Mouse (Mus musculus) kidney, embryonic 16.5 days (tissue): ENCODE results near the gene Acot7. TPM values are rescaled to one million over a fixed set of nuclear protein-coding genes. Genes with fewer than 3 reads are reported as not detected.
A peak's percentile ranks its signal among the peaks of the same experiment; 100 is the strongest.

Experiments
- ATAC-seq: fragments of 200-750 bp; cut with Nextera tagmentation; 2 replicates; pipeline ENCODE4 v1.8.0; 2017; ENCODE audit warnings: moderate TSS enrichment; ENCODE audit not compliant: low FRiP score, low TSS enrichment
- H3K27ac ChIP-seq: fragments of 300-500 bp; sonication (generic); 2 replicates; pipeline ENCODE4 v1.5.1; 2014; ENCODE audit warnings: low read length
- H3K27me3 ChIP-seq: fragments of 300-500 bp; sonication (generic); 2 replicates; pipeline ENCODE4 v1.6.1; 2014; ENCODE audit warnings: low read length, control low read depth, mixed read lengths; ENCODE audit not compliant: insufficient read depth
- H3K36me3 ChIP-seq: fragments of 300-500 bp; sonication (generic); 2 replicates; pipeline ENCODE4 v1.6.1; 2014; ENCODE audit warnings: low read length, control low read depth, mixed read lengths; ENCODE audit not compliant: insufficient read depth
- H3K4me1 ChIP-seq: fragments of 300-500 bp; sonication (generic); 2 replicates; pipeline ENCODE4 v1.6.1; 2014; ENCODE audit warnings: low read length, control low read depth, mixed read lengths; ENCODE audit not compliant: insufficient read depth
- H3K4me2 ChIP-seq: fragments of 300-500 bp; sonication (generic); replicated peaks from 2 replicates; pipeline ENCODE4 v1.6.1; 2014; ENCODE audit warnings: low read depth, low read length
- H3K4me3 ChIP-seq: fragments of 300-500 bp; sonication (generic); 2 replicates; pipeline ENCODE4 v1.5.1; 2014; ENCODE audit warnings: mild to moderate bottlenecking, low read length
- H3K9ac ChIP-seq: fragments of 300-500 bp; sonication (generic); replicated peaks from 2 replicates; pipeline ENCODE4 v1.6.1; 2014; ENCODE audit warnings: low read length
- H3K9me3 ChIP-seq: fragments of 300-500 bp; sonication (generic); 2 replicates; pipeline ENCODE4 v1.6.1; 2016; ENCODE audit warnings: low read length, control low read depth
- WGBS: fragments of 180-500 bp; shearing (Covaris S2); extraction: QIAGEN DNeasy Blood & Tissue Kit; methylation state at CpG from one replicate; pipeline ENCODE4 v1.1.7; 2014; 5-methylcytosine and 5-hydroxymethylcytosine counted together
- polyA plus RNA-seq: library from polyadenylated mRNA; unstranded; fragments of >200 nt; fragmentation: Nextera tagmentation; extraction: Ambion mirVana; gene quantifications from 2 replicates; pipeline ENCODE4 v1.2.1, GENCODE M21; 2015

Gene Acot7
- polyA plus RNA-seq, 1 experiment from 2014 or later: 76.4 TPM

GRCm38 (mm10) chr4:152285505-152285904 lies 107.6 kb downstream of the Acot7 start:
- ATAC-seq: no peak
- Histone ChIP-seq H3K27me3 (peaks cover 90% of the 10 kb centered on the region), H3K9me3 (no peaks in the 10 kb centered on the region), H3K4me2 (no peak overlapping the region), H3K9ac (no peak overlapping the region), H3K4me3 (no peak overlapping the region), H3K4me1 (peaks cover 25% of the 10 kb centered on the region), H3K27ac (no peak overlapping the region), H3K36me3 (0 out of 2 replicates have a peak, but pooled peaks cover 2% of the 10 kb centered on the region)
- 4% methylated on average over 10 of the region's 10 CpGs for WGBS

DNA sequence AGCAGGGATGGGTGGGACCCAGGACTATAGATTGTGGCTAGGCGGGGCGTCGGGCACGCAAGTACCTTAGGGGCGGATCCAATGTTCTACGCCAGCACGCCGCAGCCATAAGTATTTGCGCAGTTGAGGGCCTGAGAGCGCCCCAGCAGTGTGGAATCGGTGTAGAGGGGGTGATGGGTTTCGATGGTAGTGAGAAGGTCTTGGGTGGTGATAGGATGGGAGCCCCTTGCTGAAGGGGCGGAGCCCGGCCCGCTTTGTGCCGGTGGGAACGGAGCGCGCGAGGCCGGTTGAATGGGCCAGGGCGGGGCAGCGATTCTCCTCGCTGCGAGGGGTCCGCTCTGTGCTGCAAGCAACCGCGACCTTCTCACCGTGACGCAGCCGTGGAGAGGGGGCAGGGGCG lies 108.2 kb downstream of the Acot7 start:
- WGBS: 2% methylated on average over 32 of the region's 32 CpGs
- no peak overlapping the region for H3K27ac ChIP-seq
- 0 out of 2 replicates have a peak, but pooled peaks cover under 1% of the 10 kb centered on the region for H3K36me3 ChIP-seq
- peak overlapping the region; percentile 1; the same call in 1 of the 2 replicates for H3K4me3 ChIP-seq
- ATAC-seq: no peak
- H3K27me3 ChIP-seq: peaks cover 91% of the 10 kb centered on the region
- no peak overlapping the region for H3K9ac ChIP-seq
- H3K4me2 ChIP-seq: peak overlapping the region; percentile 16; the same call in 1 of the 2 replicates
- no peaks in the 10 kb centered on the region for H3K9me3 ChIP-seq
- H3K4me1 ChIP-seq: peaks cover 28% of the 10 kb centered on the region

DNA sequence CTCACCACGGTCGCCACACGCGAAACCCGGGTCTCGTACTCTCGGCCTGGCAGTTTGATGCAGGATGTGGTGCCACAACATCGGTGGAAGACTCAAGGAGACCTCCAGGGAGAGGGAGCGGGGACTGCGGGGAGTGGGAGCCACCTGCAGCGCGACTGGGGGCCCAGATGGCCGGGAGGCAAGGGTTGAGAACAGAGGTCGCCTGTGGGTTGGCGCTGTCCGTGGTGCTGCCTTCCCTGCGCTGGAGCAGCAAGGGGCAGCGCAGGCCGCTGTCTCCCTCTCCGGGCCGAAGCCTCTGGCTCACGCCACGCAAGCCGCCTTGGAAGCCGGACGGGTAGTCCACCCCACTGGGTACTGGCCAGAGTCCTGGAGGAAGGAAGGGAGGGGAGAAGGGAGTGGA lies 109.0 kb downstream of the Acot7 start:
- peaks cover 28% of the 10 kb centered on the region for H3K4me1 ChIP-seq
- WGBS: 4% methylated on average over 26 of the region's 26 CpGs
- no peaks in the 10 kb centered on the region for H3K9me3 ChIP-seq
- no peak overlapping the region for H3K4me2 ChIP-seq
- H3K4me3 ChIP-seq: no peak overlapping the region
- H3K27me3 ChIP-seq: peaks cover 91% of the 10 kb centered on the region
- H3K9ac ChIP-seq: no peak overlapping the region
- ATAC-seq: 0 out of 2 replicates have a peak, but pooled peaks have one; percentile 13
- no peak overlapping the region for H3K27ac ChIP-seq
- H3K36me3 ChIP-seq: no peaks in the 10 kb centered on the region

DNA sequence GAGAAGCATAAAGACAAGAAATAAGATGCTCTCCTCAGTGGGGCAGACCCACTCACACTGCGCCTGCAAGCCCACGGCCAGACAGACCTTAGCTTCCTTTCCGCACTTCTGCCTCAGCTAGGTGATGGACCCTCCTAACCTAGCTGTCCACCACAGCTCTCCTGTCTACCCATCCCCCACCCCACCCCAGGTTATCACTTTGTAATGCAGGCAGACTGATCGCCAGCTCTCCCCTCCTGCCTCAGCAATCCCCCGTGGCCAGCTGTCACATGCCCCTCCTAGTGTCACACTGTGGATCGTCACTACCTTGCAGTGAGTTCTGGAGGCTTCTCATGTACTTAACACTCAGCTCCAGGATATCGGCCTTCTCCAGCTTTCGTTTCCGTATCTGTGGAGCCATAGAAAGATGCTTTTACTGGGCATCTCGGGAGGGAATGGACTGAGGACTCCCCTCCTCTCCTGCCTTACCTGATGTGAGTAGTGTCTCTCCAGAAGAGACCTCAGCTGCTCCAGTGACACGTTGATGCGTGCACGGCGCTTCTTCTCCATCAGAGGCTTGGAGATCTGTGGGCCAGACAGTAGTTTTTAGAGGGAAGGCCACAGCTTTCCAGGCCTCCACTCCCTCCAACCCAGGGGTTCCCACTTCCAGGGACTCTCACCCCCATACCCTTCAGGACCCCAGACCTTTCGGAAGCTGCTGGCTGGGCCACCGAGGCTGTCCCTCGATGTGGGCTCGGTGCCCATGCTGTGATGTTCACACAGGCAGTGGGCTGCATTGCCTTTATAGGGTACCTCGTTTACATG lies 109.6 kb downstream of the Acot7 start:
- 9% methylated on average over 19 of the region's 19 CpGs for WGBS
- no peak for ATAC-seq

DNA sequence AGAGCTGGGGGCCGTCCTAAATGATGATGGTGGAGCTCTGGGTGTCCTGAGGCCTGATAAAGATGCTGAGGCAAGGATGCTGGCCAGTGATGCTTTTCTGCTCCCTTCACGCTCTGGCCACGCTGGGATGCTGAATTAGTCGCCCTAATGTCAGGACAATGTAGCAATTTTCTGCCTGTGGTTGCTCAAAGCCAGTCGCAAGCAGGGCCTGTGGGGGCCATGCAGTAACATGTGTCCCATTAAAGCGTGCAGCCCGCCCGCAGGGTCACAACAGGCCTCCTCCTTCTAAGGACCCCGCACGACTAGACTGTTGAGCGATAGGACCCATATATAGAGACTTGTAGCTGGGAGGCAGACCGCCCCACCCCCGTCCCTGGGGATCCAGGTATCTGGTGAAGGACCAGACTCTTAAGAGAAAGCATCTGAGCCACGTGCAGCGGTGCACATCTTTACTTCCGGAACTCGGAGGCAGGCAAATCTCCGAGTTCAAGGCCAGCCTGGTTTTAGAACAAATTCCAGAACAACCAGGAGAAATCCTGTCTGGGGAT lies 110.5 kb downstream of the Acot7 start:
- H3K27ac ChIP-seq: no peak overlapping the region
- H3K27me3 ChIP-seq: peaks cover 91% of the 10 kb centered on the region
- ATAC-seq: no peak
- H3K9ac ChIP-seq: no peak overlapping the region
- no peaks in the 10 kb centered on the region for H3K36me3 ChIP-seq
- H3K4me3 ChIP-seq: no peak overlapping the region
- 38% methylated on average over 18 of the region's 18 CpGs for WGBS
- peaks cover 19% of the 10 kb centered on the region; the same call in 1 of the 2 replicates for H3K4me1 ChIP-seq
- H3K4me2 ChIP-seq: no peak overlapping the region
- no peaks in the 10 kb centered on the region for H3K9me3 ChIP-seq

More for the DNA sequence above, 109.6 kb downstream of the Acot7 start:
- H3K27ac ChIP-seq: no peak overlapping the region
- H3K4me3 ChIP-seq: no peak overlapping the region
- no peak overlapping the region for H3K9ac ChIP-seq
- peaks cover 28% of the 10 kb centered on the region for H3K4me1 ChIP-seq
- no peak overlapping the region for H3K4me2 ChIP-seq
- peaks cover 90% of the 10 kb centered on the region for H3K27me3 ChIP-seq
- H3K9me3 ChIP-seq: no peaks in the 10 kb centered on the region
- no peaks in the 10 kb centered on the region for H3K36me3 ChIP-seq

DNA sequence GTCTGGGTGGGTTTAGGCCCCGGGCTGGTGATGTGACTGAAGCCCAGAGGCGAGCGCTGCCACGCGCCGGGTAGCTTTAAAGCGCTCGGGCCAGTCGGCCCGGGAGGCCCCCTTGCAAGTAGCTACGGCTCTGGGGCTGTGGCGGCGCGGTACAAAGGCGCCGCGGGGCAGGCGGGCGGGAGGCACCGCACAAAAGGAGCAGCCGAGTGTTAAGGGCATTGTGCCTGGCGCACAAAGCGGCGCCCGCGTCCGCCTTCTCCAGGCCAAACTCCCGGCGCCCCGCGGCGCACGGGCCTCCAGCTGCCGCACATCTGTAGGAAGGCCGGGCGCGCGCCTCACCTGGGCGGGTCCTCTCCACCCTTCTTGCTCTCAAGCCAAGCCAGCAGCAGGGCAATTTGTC lies 112.5 kb downstream of the Acot7 start:
- H3K4me1 ChIP-seq: peaks cover 21% of the 10 kb centered on the region; the same call in 1 of the 2 replicates
- ATAC-seq: no peak
- peak overlapping the region; percentile 28 for H3K4me3 ChIP-seq
- peaks cover 75% of the 10 kb centered on the region for H3K27me3 ChIP-seq
- H3K9me3 ChIP-seq: no peaks in the 10 kb centered on the region
- peak overlapping the region; percentile 42 for H3K4me2 ChIP-seq
- 0 out of 2 replicates have a peak overlapping the region, but pooled peaks have one; percentile 38 for H3K9ac ChIP-seq
- under 1% methylated on average over 39 of the region's 39 CpGs for WGBS
- H3K36me3 ChIP-seq: no peaks in the 10 kb centered on the region
- H3K27ac ChIP-seq: no peak overlapping the region

GRCm38 (mm10) chr4:152290991-152291390 lies 113.1 kb downstream of the Acot7 start:
- Histone ChIP-seq H3K4me2 (no peak overlapping the region), H3K4me3 (peak overlapping the region; percentile 28; the same call in 1 of the 2 replicates), H3K27me3 (peaks cover 70% of the 10 kb centered on the region), H3K9ac (no peak overlapping the region), H3K9me3 (no peaks in the 10 kb centered on the region), H3K4me1 (peaks cover 26% of the 10 kb centered on the region; the same call in 1 of the 2 replicates), H3K27ac (no peak overlapping the region), H3K36me3 (no peaks in the 10 kb centered on the region)
- 21% methylated on average over 11 of the region's 11 CpGs for WGBS
- ATAC-seq: no peak

GRCm38 (mm10) chr4:152291562-152291961 lies 113.6 kb downstream of the Acot7 start, which contains the start of gene Hes3:
TSS of gene Hes3 (minus strand) at chr4:152291662.
- H3K4me3 ChIP-seq: peak within 1 kb of the TSS; percentile 28
- H3K4me2 ChIP-seq: peak within 1 kb of the TSS; percentile 42
- H3K36me3 ChIP-seq: no peaks in the 10 kb centered on the region
- no peak within 1 kb of the TSS for H3K9ac ChIP-seq
- peaks cover 20% of the 10 kb centered on the region; the same call in 1 of the 2 replicates for H3K4me1 ChIP-seq
- peaks cover 65% of the 10 kb centered on the region for H3K27me3 ChIP-seq
- 36% methylated on average over 6 of the region's 6 CpGs for WGBS
- ATAC-seq: no peak
- no peaks in the 10 kb centered on the region for H3K9me3 ChIP-seq
- H3K27ac ChIP-seq: no peak within 1 kb of the TSS

DNA sequence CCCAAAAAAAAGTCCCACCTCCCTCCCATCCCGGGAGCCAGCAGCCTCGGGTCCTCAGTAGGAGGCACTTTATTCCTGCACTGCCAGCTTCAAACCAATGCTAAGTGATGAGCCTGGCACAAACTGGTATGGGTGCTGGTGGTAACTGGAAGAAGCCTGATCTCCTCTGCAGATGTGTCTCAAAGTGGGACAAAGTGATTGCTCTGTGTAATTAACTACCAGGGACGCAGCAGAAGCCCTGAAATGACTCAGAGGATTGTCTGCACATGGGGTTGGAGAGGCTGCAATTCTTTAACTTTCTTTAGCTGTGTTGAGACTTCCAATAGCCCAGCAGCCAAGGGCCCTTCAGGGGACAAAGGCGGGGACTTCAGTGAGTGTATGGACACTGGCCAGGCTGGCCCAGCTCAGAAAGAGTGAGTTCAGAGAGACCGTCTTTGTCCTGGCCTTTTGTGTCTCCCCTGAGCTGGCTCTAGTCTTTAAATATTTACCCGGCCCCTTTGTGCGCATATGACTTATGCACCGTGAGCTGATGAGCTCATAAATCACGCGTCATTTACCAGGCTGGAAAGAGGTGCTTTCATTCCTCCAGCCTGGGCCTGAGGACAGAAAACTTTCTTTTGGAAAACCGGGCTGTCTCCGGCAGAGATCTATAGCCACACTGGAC lies 114.3 kb downstream of the Acot7 start:
- Histone ChIP-seq H3K4me3 (no peak overlapping the region), H3K4me2 (no peak overlapping the region), H3K9me3 (no peaks in the 10 kb centered on the region), H3K27ac (no peak overlapping the region), H3K9ac (no peak overlapping the region), H3K27me3 (peaks cover 58% of the 10 kb centered on the region), H3K4me1 (peaks cover 18% of the 10 kb centered on the region; the same call in 1 of the 2 replicates), H3K36me3 (no peaks in the 10 kb centered on the region)
- ATAC-seq: no peak
- 11% methylated on average over 12 of the region's 12 CpGs for WGBS
